Mouse (Mus musculus) E14TG2a.4 (cell line): ENCODE measurements around the gene Lrba.

ENCODE experiments used
- H3K27me3 ChIP-seq: 2 replicates; pipeline ENCODE4 v1.6.1; 2014; ENCODE audit warnings: low read length, control low read depth; ENCODE audit not compliant: insufficient read depth
- H3K36me3 ChIP-seq: 2 replicates; pipeline ENCODE4 v1.6.1; 2014; ENCODE audit warnings: low read length, control low read depth; ENCODE audit not compliant: insufficient read depth
- H3K4me1 ChIP-seq: replicated peaks from 2 replicates; pipeline ENCODE4 v1.6.1; 2014; ENCODE audit warnings: low read depth, low read length, control low read depth
- H3K4me3 ChIP-seq: replicated peaks from 2 replicates; pipeline ENCODE4 v1.5.1; 2014; ENCODE audit warnings: mild to moderate bottlenecking, low read length
- H3K9me3 ChIP-seq: 2 replicates; pipeline ENCODE4 v1.6.1; 2014; ENCODE audit warnings: low read length, control low read depth
- CTCF ChIP-seq: conservative IDR thresholded peaks from 2 replicates; pipeline ENCODE4 v1.5.1; 2014; ENCODE audit warnings: low read length
- NANOG ChIP-seq: IDR thresholded peaks from 2 replicates; pipeline ENCODE4 v1.6.1; 2014; ENCODE audit warnings: borderline replicate concordance, low read length, mixed read lengths
- POU5F1 ChIP-seq: IDR thresholded peaks from 2 replicates; pipeline ENCODE4 v1.6.1; 2014; ENCODE audit warnings: low read length, borderline replicate concordance

Gene Lrba

DNA sequence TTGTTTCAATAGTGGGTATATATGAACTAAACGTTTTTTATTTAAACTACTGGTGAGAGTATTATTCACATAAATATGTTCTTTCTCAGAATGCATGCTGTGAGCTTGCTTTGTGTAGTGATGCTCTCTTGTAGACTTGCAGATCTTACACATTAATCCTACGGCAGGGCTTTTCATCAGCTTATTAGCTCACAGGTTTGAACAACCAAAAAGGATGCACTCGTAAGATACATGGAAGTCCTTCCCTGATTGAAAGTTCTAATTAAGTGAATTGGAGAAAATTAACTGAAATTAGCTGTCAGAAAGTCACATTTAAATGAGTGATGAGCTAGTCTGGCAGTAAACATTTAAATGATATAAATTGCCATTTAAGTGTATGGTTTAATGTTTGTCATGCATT lies 488.3 kb downstream of the Lrba start:
- Histone ChIP-seq H3K4me3 (no peak overlapping the region), H3K36me3 (no peaks in the 10 kb centered on the region), H3K9me3 (no peaks in the 10 kb centered on the region), H3K4me1 (no peaks in the 10 kb centered on the region), H3K27me3 (no peaks in the 10 kb centered on the region)
- TF ChIP-seq POU5F1 (no peak), CTCF (no peak), NANOG (no peak)

DNA sequence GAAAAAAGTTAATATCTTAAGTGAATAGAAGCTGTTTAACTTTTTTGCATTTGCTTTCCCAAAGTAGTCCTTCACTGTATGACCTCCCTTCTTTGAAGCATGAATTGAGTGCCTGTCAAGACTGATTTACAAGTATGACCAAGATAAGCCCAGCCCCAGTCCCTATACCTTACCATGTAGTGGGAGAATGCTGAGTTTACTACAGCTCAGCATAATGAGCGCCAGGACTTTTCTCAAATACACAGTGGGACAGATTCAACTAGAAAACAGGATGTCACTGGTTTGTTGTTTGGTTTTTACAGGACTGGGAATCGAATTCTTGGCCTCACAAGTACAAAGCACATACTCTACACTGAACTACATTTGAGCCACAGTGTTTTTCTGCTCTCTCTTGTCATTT lies 490.0 kb downstream of the Lrba start:
- no peaks in the 10 kb centered on the region for H3K36me3 ChIP-seq
- no peaks in the 10 kb centered on the region for H3K9me3 ChIP-seq
- H3K4me1 ChIP-seq: no peaks in the 10 kb centered on the region
- no peaks in the 10 kb centered on the region for H3K27me3 ChIP-seq
- no peak for TF ChIP-seq NANOG
- TF ChIP-seq POU5F1: no peak
- no peak for TF ChIP-seq CTCF
- no peak overlapping the region for H3K4me3 ChIP-seq

DNA sequence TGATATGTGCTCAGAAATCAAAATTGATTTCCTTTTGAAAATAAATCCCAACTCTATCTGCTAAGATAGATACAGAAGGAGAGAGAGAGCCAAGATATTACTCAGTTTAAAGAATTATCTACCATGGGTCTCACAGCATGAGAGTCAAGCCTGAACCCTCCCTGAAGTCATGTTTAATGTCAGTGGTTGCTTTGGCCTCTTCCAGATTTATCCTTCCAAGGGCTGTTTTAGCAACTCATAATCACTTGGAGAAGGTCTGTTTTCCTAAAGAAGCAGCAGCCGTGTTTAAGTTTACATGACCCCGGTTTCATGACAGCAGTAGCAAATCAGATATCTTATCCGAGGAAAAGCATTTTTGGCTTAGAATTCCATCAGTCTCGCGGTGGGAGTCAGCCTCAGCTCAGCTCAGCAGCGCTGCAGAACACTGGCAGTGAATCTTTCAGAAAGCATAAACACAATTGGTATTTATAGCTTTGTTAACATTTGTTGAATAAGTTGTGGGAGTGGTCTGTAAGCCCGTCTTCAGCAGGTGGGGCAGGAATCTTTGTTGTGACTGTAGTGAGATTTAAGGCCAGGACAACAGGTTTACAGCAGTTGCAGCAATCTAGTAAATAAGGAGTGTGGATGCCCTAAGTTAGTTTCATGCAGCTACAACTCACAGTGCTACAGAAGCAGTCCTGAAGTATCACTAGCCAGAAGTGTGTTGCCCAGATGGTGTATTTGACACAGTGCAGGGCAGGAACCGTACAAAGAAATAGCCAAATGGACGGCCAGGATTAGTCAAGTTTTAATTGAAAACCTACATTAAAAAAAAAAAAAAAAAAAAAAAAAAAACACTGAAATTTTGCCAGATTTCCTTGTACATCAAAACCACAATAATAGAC lies 499.2 kb downstream of the Lrba start:
- H3K4me3 ChIP-seq: no peak overlapping the region
- TF ChIP-seq CTCF (no peak), NANOG (no peak), POU5F1 (no peak)
- H3K4me1 ChIP-seq: no peaks in the 10 kb centered on the region
- no peaks in the 10 kb centered on the region for H3K36me3 ChIP-seq
- H3K9me3 ChIP-seq: no peaks in the 10 kb centered on the region
- no peaks in the 10 kb centered on the region for H3K27me3 ChIP-seq

DNA sequence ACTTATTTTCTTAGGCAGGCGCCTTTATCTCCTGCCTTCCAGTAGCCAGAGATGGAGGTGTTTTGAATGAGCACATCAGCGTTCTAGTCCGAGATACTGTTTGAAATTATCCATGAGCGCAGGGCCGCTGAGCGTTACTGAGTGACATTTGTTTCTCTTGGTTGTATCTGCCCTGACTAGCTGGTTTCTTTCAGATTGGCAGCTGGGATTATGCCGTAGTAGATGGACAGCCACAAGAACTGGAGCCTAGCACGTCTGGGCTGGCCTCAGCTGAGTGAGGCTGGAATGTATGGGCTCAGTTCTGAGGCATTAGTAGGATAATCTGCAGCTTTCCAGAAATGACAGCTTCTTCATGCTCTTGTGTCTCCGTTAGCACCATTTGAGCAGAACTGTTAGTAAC lies 500.6 kb downstream of the Lrba start:
- Histone ChIP-seq H3K4me1 (no peaks in the 10 kb centered on the region), H3K4me3 (no peak overlapping the region), H3K27me3 (no peaks in the 10 kb centered on the region), H3K36me3 (no peaks in the 10 kb centered on the region), H3K9me3 (no peaks in the 10 kb centered on the region)
- TF ChIP-seq POU5F1: no peak
- no peak for TF ChIP-seq CTCF
- TF ChIP-seq NANOG: no peak

DNA sequence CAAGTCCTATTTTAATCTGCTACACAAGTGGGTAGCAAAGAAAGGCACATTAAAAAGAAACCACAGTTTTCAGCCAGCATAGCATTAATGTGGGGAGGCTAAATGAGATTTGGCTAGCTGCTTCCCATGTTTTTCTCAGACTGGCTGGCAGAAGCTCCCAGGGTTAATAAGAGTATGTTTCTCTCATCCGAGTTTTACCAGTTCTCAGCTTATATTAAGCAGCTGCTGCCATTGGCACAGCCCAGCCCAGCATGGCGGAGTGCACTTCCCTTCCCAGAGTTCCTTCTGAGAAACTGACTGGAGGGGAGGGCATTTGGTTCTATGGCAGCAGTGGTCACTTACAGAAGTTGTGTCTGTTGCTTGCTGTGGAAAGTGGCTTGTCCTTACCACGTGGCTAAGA lies 514.4 kb downstream of the Lrba start:
- no peaks in the 10 kb centered on the region for H3K36me3 ChIP-seq
- no peak overlapping the region for H3K4me3 ChIP-seq
- TF ChIP-seq POU5F1 (no peak), NANOG (no peak), CTCF (no peak)
- no peaks in the 10 kb centered on the region for H3K27me3 ChIP-seq
- H3K9me3 ChIP-seq: no peaks in the 10 kb centered on the region
- H3K4me1 ChIP-seq: no peaks in the 10 kb centered on the region

DNA sequence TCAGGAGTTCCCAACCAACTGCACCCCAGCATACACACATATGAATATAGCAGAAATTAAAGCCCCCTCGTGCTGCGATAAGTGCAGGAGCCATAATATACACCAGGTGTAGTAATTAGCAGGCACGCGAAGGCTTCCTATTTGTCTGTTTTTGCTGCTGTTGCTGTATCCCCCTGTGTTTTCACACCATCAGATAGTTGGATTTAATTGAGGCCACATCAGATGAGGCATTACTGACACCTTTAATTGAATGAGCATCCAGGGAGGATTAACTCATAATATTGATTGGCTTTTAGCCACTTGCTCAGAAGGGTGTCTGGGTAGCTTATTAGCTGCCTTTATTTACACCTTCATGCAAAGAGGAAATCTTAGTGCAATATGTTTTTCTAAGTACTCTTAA lies 515.3 kb downstream of the Lrba start:
- no peak for TF ChIP-seq POU5F1
- no peaks in the 10 kb centered on the region for H3K9me3 ChIP-seq
- no peaks in the 10 kb centered on the region for H3K4me1 ChIP-seq
- no peaks in the 10 kb centered on the region for H3K27me3 ChIP-seq
- no peaks in the 10 kb centered on the region for H3K36me3 ChIP-seq
- no peak overlapping the region for H3K4me3 ChIP-seq

DNA sequence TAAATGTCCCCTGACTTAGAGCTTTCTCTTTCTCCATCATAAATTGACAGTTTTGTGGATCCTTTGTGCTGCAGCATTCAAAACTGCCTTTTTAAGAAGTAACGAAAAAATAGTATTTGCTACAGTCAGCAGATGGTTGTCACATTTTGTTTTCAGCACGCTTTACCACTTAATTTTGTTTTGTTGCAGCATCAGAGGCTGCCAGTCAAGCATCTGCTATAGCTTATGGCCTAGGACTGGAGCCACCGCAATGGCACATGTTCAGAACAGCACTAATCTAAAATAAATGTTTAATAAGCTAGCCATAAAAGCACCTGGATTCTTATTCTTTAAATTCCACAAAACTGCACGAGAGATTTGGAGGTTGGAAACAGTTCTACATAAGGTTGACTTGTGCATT lies 520.9 kb downstream of the Lrba start:
- Histone ChIP-seq H3K4me3 (no peak overlapping the region), H3K4me1 (no peaks in the 10 kb centered on the region), H3K9me3 (no peaks in the 10 kb centered on the region), H3K27me3 (no peaks in the 10 kb centered on the region), H3K36me3 (no peaks in the 10 kb centered on the region)
- TF ChIP-seq CTCF (no peak), NANOG (no peak), POU5F1 (no peak)

DNA sequence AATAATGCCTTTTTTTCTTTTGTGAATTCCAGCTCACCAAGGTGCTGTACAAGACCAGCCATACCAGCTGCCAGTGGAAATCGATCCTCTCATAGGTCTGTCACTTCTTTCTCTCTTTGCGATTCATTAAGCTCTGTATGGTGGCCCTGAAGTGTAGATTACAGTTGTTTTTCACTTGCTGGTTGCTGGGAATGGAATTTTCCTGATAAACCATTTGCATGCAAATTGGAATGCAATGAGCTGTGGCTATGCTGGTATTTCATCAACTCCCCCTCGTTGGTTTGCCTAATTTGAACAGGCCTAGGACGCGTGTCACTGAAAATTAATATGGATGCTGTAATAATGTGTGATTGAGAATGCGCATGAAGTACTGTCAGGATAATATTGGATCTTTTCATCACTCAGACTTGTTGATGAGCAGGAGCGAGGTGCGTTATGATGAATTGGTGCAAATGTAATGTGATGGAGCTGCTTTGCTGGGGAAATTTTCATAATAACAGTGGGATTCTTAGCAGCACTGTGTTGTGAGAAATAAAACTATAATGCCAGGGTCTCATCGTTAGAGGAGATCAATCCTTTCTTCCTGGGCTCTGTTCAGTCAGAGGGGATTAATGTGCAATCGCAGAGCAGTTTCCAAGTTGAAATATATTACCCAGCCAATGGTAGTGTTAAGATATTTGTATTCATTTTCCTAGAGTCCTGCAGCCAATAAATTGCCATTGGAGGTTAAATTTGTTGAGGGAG lies 521.5 kb downstream of the Lrba start:
- Histone ChIP-seq H3K36me3 (no peaks in the 10 kb centered on the region), H3K27me3 (no peaks in the 10 kb centered on the region), H3K4me1 (no peaks in the 10 kb centered on the region), H3K9me3 (no peaks in the 10 kb centered on the region), H3K4me3 (no peak overlapping the region)
- TF ChIP-seq NANOG: no peak
- no peak for TF ChIP-seq CTCF
- no peak for TF ChIP-seq POU5F1
